Mouse (Mus musculus): ENCODE data around the gene Gm21992.

The Gm21992 gene

GRCm38 (mm10) chr19:4712156-4712780 is 99.1 kb downstream of the Gm21992 start:
- DNase-seq (ENCODE audit: low read depth, low spot score): peak; percentile 58

GRCm38 (mm10) chr19:4711601-4712155 is 99.7 kb downstream of the Gm21992 start:
- peak; percentile 63 for DNase-seq (ENCODE audit: low read depth, low spot score)

GRCm38 (mm10) chr19:4711098-4711600 is 100.3 kb downstream of the Gm21992 start, which contains the start of gene Sptbn2:
Gene Sptbn2 (plus strand): TSS chr19:4711167.
- peak; percentile 38 for DNase-seq (ENCODE audit: low read depth, low spot score)

GRCm38 (mm10) chr19:4708765-4709164 is 102.6 kb downstream of the Gm21992 start:
- DNase-seq (ENCODE audit: low read depth, low spot score): peak; percentile 53

- DNase-seq (ENCODE audit: low read depth, low spot score): no peak
Observed at GRCm38 (mm10) chr19:4701221-4701620, 110.2 kb downstream of the Gm21992 start.

GRCm38 (mm10) chr19:4700656-4701055 is 110.8 kb downstream of the Gm21992 start:
- no peak for DNase-seq (ENCODE audit: low read depth, low spot score)

GRCm38 (mm10) chr19:4699821-4700220 is 111.6 kb downstream of the Gm21992 start:
- DNase-seq (ENCODE audit: low read depth, low spot score): no peak

- DNase-seq (ENCODE audit: low read depth, low spot score): peak; percentile 5
Observed at GRCm38 (mm10) chr19:4698856-4699255, 112.6 kb downstream of the Gm21992 start.

GRCm38 (mm10) chr19:4698205-4698677 is 113.2 kb downstream of the Gm21992 start, which contains the start of gene Gm960:
Gene Gm960 (minus strand): TSS chr19:4698668.
- DNase-seq (ENCODE audit: low read depth, low spot score): peak; percentile 74

GRCm38 (mm10) chr19:4697721-4698120 is 113.7 kb downstream of the Gm21992 start:
- DNase-seq (ENCODE audit: low read depth, low spot score): no peak

- no peak for DNase-seq (ENCODE audit: low read depth, low spot score)
Observed at GRCm38 (mm10) chr19:4697121-4697520, 114.3 kb downstream of the Gm21992 start.

- DNase-seq (ENCODE audit: low read depth, low spot score): no peak
Observed at GRCm38 (mm10) chr19:4694346-4694745, 117.1 kb downstream of the Gm21992 start.

Data from R1 (cell line).